Mouse (Mus musculus) regulatory T cell (primary cell): ENCODE results near the gene Eepd1.

Experiments used
- in situ Hi-C: fragments of 300-600 bp; cut with MboI, MseI; formaldehyde crosslinking; loops from one replicate; pipeline ENCODE4 v1.15.1; 2025; ENCODE audit warnings: high pct_unique_total_duplicates

Eepd1 gene

DNA sequence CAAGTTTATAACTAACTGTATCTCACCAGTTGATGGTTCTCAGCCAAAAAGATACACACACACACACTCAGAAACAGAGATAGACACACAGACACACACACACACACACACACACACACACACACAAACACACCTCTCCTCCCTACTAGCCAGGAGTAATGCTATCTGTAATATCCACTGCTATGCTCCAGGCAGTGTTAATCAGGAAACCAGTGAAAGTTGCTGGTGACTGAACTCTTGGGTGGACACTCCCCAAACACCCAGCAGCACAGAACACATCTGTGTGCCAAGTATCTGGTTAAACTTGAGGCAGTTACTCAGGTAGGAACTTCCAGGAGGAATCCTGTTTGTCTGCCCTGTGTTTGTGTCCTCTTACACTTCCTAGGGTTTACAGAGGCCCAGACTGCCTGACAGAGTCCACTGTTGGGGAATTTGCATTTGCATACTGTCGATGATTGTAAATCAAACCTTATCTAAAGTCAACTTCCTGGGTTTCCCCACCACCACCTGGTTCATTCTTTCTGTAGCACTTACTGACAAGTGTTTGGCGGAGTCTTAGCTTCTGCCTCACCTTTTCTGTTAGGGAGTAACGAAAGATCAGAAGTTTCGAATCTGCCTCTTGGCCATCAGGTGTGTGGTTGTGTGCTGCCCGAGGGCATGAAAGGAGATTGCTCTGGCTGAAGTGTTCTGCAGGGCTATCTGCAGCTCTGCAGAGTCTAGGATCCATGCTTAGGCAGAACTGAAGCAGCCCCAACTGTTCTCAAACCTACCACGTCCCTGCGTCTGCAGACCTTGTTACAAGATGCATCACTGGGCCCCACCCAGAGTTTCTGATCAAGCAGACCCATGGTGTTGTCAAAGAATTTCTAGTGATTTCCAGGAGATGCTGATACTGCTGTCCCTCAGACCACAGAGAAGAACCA lies 97.6 kb downstream of the Eepd1 start:
- in situ Hi-C loops, result loop anchor here (5.0 kb wide), 1 partner anchor 402 kb away; no protein-coding TSS in a partner anchor

DNA sequence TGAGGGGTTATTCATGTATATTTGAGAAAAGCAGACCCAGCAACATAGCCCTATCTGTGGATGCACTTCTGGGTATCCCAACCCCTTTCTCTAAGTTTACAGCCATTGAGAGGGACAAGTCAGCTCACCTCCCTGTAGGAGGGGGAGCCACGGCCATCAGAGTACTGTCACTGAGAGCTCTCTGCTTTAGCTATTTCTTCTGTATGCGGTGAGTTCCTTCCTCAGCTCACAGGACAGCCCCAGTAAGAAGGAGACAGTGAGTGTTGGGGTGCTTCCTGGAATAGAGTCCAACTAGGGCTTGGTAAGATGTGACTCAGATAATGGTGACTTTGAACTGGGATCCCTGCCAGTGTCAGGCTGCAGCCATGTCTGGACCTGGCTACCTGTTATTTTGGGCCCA lies 102.3 kb downstream of the Eepd1 start:
- in situ Hi-C loops, result loop anchor here (10.0 kb wide), 1 partner anchor 259 kb away; no protein-coding TSS in a partner anchor

DNA sequence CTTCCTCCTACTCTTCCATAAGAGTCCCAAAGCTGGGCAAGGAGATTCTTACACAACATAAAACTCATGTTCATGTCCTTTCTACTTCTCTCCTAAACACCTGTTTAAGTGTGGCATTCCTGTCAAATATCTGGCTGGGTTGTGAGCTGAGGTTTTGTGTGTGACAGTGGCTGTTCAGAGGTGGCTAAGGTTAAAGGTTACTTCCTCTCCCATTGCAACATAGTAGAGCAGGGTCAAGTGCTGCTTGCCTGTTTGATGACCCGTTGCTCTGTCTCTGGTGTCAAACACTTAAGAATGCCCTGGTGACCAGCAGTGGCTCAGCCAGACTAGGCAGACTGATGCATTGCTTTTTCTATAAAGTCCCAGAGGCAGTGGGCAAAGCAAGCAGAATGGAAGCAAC lies 104.3 kb downstream of the Eepd1 start:
- in situ Hi-C loops, result loop anchor here (10.0 kb wide), 1 partner anchor 261 kb away; no protein-coding TSS in a partner anchor

DNA sequence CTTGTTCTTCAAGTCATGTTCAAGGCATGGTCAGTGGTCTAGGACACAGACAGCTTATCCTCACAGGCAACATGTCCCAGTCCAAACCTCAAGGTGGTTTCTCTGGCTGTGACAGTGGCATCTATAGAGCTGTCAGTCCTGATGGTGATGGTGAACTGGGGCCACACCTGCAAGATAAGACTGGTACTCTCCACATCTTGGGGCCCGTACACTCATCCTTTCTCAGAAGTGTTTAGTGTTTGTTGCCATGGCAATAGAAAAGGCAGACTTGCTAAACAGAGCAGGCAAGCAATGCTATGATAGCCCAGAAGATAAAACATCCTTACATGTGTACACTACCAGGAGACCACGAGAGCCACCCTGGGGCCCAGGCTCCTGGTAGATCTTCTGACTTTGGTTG lies 107.2 kb downstream of the Eepd1 start:
- in situ Hi-C loops, result loop anchor here (10.0 kb wide), 1 partner anchor 264 kb away; no protein-coding TSS in a partner anchor

DNA sequence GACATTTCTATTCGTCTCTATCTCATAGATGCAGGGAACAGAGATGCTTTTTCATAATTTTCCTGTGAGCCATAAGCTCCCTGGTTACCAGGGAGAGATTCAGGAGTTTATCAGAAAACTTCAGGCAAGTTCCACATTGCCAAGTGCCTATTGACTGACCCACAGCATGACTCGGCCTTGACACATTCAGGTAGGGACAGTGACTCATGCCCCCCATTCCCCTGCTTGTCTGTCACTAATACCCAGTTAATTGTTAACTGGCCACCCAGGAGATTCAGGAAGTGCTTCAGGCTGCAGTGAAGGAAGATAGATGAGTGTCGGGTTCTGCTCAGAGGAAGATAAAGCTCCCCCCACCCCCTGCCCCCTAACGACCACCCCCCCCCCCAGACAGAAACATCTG lies 109.4 kb downstream of the Eepd1 start:
- in situ Hi-C loops, result no loop called here

DNA sequence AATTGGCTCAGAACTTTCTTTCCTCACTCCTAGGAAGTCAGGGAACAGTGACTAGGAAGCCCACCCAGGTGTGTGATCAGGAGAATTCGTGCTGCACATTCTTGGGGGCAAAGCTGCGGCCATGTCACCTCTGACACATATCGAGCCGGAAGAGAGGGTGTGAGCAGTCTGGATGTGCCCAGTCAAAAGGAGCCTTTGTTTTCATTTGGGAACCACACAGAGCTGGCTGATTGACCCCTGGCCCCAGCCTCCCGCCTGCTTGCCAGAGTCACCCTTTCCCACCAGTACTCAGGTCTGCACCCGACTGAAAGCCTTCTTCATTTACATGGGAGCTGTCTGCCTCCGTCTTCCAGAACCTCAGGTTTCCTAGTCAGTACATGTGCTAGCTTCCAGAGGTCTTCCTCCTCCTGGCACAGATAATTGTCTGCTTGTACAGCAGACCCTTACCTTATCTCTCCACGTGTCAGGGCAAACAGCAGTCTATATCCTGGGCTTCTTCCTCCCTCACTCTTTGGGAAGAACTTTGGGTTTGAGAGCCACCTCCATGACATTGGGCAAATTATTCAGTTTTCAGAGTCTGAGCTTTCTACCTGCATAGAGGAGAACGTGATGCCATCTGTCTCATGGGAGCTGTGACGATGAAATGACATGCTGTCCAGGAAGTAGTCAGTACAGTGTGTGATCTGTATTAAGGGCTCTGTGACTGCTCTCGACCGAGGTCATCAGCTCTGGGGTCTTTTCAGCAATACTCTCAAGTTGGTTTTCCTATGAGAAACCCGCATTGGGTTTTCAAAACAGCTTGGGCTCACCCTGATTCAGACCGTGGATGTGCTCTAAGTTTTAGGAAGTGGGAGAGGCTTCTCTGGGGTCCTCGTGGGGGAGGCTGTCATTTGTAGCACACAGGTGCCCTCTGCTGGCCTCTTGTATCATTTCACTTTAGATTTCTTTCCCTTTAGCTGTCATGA lies 110.3 kb downstream of the Eepd1 start:
- in situ Hi-C loops, result no loop called here

DNA sequence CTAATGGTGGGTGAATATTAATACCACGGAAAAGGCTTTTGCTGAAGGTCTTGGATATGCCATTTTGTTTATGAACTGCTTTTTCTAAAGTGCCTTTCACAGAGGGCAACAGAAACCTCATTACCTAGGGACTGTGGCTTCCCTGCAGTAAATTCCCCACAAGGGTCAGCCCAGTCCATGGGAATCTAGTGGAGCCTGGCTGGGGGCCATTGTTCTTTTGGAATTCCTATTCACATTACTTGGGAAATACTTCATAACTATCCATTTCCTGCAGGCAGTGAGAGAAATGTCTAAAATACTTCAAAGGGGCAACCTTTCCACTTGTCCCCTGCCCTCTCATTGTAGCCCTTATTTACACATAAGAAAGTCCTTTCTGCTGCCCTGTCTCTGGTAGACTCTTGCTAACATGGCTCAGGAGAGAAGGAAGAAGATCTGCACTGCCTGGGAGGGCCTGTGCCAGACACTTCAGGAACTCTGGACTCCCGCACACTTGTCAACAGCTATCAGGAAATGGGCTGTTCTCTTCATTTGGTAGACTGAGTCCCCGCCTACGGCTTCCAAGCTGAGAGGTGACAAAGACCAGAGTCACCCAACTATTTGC lies 111.1 kb downstream of the Eepd1 start:
- in situ Hi-C loops, result no loop called here

DNA sequence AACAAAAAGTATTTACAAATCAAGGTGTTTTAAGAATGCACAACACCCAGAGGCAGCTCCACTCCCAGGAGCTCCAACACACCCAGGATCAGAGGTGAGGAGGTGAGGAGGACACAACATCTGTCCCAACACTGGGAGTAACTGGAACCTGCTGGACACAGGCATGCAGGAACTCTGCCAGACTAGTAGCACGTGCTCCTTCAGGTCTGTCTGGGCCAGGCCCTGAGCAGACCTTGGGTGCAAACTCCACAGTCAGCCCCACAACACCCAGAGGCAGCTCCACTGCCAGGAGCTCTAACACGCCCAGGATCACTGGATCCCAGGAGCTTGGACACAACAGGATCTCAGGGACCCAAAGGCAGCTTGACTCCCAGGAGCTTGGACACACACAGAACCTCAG lies 143.4 kb downstream of the Eepd1 start:
- in situ Hi-C loops, result no loop called here

DNA sequence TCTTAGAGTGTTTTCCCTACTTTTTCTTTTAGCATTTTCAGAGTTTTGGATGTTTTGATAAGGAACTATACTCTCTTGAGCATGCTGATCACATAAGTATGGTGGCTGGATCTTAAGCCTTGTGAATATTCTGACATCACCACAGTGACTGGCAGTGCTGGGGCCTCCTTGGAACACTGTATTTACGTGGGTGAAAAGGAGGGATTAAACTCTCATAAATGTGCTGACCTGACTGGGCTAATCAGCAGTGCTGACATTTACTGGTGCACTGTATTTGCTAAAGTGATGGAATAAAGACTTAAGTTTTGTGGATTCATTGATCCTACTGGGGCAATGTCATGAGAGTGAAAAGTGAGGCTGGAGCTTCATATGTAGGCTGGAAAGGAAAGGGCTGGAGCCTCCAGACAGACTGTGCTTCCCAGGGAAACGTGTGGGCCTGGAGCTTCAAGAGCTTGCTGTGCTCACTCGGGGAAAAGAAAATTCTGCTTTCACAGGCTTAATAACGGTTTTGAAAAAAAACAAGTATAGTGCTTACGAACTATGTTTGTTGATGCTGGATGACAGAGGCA lies 148.3 kb downstream of the Eepd1 start:
- in situ Hi-C loops, result no loop called here
